Mouse (Mus musculus) limb, embryonic 15.5 days (tissue): ENCODE measurements around the gene Ankrd55. TPM values are rescaled to one million over a fixed set of nuclear protein-coding genes. Genes with fewer than 3 reads are reported as not detected.

Source experiments
- ATAC-seq: fragments of 200-750 bp; cut with Nextera tagmentation; 2 replicates; pipeline ENCODE4 v1.8.0; 2017; ENCODE audit warnings: low read depth, moderate TSS enrichment; ENCODE audit not compliant: insufficient number of reproducible peaks, low FRiP score, low TSS enrichment
- H3K27ac ChIP-seq: fragments of 300-500 bp; sonication (generic); 2 replicates; pipeline ENCODE4 v1.5.1; 2015; ENCODE audit warnings: moderate library complexity, mild to moderate bottlenecking, inconsistent platforms
- H3K27me3 ChIP-seq: fragments of 300-500 bp; sonication (generic); 2 replicates; pipeline ENCODE4 v1.6.1; 2015; ENCODE audit warnings: inconsistent platforms
- H3K36me3 ChIP-seq: fragments of 300-500 bp; sonication (generic); 2 replicates; pipeline ENCODE4 v1.6.1; 2015; ENCODE audit warnings: inconsistent platforms
- H3K4me1 ChIP-seq: fragments of 300-500 bp; sonication (generic); 2 replicates; pipeline ENCODE4 v1.6.1; 2015; ENCODE audit warnings: inconsistent platforms
- H3K4me2 ChIP-seq: fragments of 300-500 bp; sonication (generic); 2 replicates; pipeline ENCODE4 v1.6.1; 2015; ENCODE audit warnings: mild to moderate bottlenecking, inconsistent platforms
- H3K4me3 ChIP-seq: fragments of 300-500 bp; sonication (generic); 2 replicates; pipeline ENCODE4 v1.5.1; 2015; ENCODE audit warnings: mild to moderate bottlenecking, inconsistent platforms
- H3K9ac ChIP-seq: fragments of 300-500 bp; sonication (generic); 2 replicates; pipeline ENCODE4 v1.6.1; 2015; ENCODE audit warnings: inconsistent platforms
- H3K9me3 ChIP-seq: fragments of 300-500 bp; sonication (generic); 2 replicates; pipeline ENCODE4 v1.6.1; 2016; ENCODE audit warnings: inconsistent platforms
- WGBS: fragments of 180-500 bp; shearing (Covaris S2); methylation state at CpG from one replicate; pipeline ENCODE4 v1.1.7; 2015; 5-methylcytosine and 5-hydroxymethylcytosine counted together
- polyA plus RNA-seq: library from polyadenylated mRNA; unstranded; fragments of >200 nt; fragmentation: Nextera tagmentation; extraction: Ambion mirVana; gene quantifications from 2 replicates; pipeline ENCODE4 v1.2.1, GENCODE M21; 2015

Gene Ankrd55
- polyA plus RNA-seq, 1 experiment from 2014 or later: 1.00 TPM

- Histone ChIP-seq H3K36me3 (no peaks in the 10 kb centered on the region), H3K27me3 (no peaks in the 10 kb centered on the region), H3K4me1 (no peaks in the 10 kb centered on the region), H3K27ac (no peak overlapping the region), H3K9me3 (no peaks in the 10 kb centered on the region), H3K4me2 (no peak overlapping the region), H3K9ac (no peak overlapping the region), H3K4me3 (no peak overlapping the region)
- ATAC-seq: no peak
- 27% methylated on average over 5 of the region's 5 CpGs for WGBS
Measured at GRCm38 (mm10) chr13:112271901-112272537, 16.2 kb upstream of the Ankrd55 start.

GRCm38 (mm10) chr13:112274636-112275035 is 13.6 kb upstream of the Ankrd55 start:
- Histone ChIP-seq H3K27me3 (no peaks in the 10 kb centered on the region), H3K9ac (no peak overlapping the region), H3K4me3 (no peak overlapping the region), H3K4me2 (no peak overlapping the region), H3K27ac (no peak overlapping the region), H3K9me3 (no peaks in the 10 kb centered on the region), H3K36me3 (no peaks in the 10 kb centered on the region), H3K4me1 (no peaks in the 10 kb centered on the region)
- no peak for ATAC-seq
- 79% methylated on average over 3 of the region's 3 CpGs for WGBS

- no peak for ATAC-seq
- Histone ChIP-seq H3K9ac (no peak overlapping the region), H3K4me3 (no peak overlapping the region), H3K9me3 (no peaks in the 10 kb centered on the region), H3K36me3 (no peaks in the 10 kb centered on the region), H3K27me3 (no peaks in the 10 kb centered on the region), H3K27ac (no peak overlapping the region), H3K4me2 (no peak overlapping the region), H3K4me1 (no peaks in the 10 kb centered on the region)
- 77% methylated on average over 8 of the region's 8 CpGs for WGBS
Measured at GRCm38 (mm10) chr13:112275951-112276350, 12.3 kb upstream of the Ankrd55 start.

DNA sequence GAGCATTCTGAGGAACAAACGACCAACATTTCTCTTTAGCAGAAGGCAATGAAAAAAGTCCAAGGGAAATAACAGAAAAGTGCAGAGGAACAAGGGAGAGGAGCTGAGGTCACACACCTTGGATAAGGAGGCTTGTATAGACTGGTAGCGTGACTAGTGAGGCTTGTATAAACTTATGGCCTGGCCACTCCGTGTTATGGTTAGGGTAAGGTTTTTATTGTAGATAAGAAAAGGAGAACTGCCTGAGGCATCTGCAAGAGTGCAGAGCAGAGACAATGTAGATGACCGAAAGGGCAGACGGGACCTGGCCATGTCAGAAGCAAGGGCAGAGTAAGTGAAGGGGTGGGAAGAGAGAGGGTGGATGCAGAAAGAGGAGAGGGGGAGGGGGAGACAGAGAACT is 10.7 kb upstream of the Ankrd55 start:
- no peaks in the 10 kb centered on the region for H3K27me3 ChIP-seq
- no peaks in the 10 kb centered on the region for H3K36me3 ChIP-seq
- H3K9ac ChIP-seq: no peak overlapping the region
- H3K9me3 ChIP-seq: no peaks in the 10 kb centered on the region
- 63% methylated on average over 5 of the region's 5 CpGs for WGBS
- no peak overlapping the region for H3K4me2 ChIP-seq
- ATAC-seq: no peak
- no peak overlapping the region for H3K4me3 ChIP-seq
- H3K4me1 ChIP-seq: no peaks in the 10 kb centered on the region
- H3K27ac ChIP-seq: no peak overlapping the region

DNA sequence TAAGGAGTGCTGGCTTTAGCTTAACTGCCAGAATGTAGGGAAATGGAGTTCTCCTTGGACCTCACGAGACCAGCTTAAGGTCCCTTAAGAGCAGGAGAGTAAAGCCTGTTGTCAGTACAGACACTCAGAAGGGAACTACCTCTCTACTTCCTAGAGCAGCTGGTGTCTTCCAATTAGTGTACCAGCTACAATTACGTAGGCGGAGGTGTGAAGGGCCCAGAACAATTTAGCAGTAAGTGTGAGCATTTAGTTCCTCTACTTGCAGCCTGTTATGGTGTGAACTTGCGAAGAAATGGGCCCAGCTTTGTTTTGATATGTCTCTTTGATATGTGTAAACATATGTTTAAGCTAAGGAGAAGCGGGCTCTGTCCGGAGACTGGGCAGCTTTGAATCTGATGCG is 10.0 kb upstream of the Ankrd55 start:
- no peak overlapping the region for H3K4me3 ChIP-seq
- H3K27me3 ChIP-seq: no peaks in the 10 kb centered on the region
- H3K9me3 ChIP-seq: no peaks in the 10 kb centered on the region
- H3K4me2 ChIP-seq: no peak overlapping the region
- H3K9ac ChIP-seq: no peak overlapping the region
- H3K27ac ChIP-seq: no peak overlapping the region
- 0 out of 2 replicates have a peak, but pooled peaks have one; percentile 19 for ATAC-seq
- no peaks in the 10 kb centered on the region for H3K36me3 ChIP-seq
- H3K4me1 ChIP-seq: no peaks in the 10 kb centered on the region
- 60% methylated on average over 7 of the region's 7 CpGs for WGBS

DNA sequence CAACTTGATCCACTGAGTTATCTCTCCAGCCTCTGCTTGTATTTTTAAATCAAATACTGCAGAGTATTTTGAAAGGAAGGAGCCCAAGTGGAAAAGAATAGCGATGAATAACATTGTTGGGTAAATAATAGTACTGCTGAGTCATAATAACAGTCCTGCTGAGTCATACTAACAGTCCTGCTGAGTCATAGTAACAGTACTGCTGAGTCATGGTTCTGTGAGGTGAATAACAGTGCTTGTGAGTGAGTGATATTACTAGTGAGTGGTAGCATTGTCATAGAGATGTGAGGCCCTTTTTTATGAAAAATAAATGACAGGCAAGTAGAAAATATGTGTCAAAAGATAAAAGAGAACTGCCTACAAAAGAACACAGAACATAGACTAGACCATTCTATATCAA is 1.1 kb upstream of the Ankrd55 start:
- Histone ChIP-seq H3K9ac (no peak overlapping the region), H3K4me2 (no peak overlapping the region), H3K27ac (no peak overlapping the region), H3K27me3 (no peaks in the 10 kb centered on the region), H3K36me3 (no peaks in the 10 kb centered on the region), H3K4me1 (peaks cover 13% of the 10 kb centered on the region), H3K4me3 (no peak overlapping the region), H3K9me3 (no peaks in the 10 kb centered on the region)
- WGBS: 92% methylated on average over 1 of the region's 1 CpGs
- ATAC-seq: no peak

GRCm38 (mm10) chr13:112287571-112288224 is 553 bp upstream of the Ankrd55 start:
- peak overlapping the region; percentile 25; the same call in 1 of the 2 replicates for H3K4me3 ChIP-seq
- ATAC-seq: no peak
- no peaks in the 10 kb centered on the region for H3K36me3 ChIP-seq
- H3K27me3 ChIP-seq: no peaks in the 10 kb centered on the region
- H3K4me1 ChIP-seq: peaks cover 13% of the 10 kb centered on the region
- H3K27ac ChIP-seq: 0 out of 2 replicates have a peak overlapping the region, but pooled peaks have one; percentile 59
- H3K9ac ChIP-seq: no peak overlapping the region
- H3K9me3 ChIP-seq: no peaks in the 10 kb centered on the region
- H3K4me2 ChIP-seq: peak overlapping the region; percentile 47
- WGBS: 57% methylated on average over 6 of the region's 6 CpGs

DNA sequence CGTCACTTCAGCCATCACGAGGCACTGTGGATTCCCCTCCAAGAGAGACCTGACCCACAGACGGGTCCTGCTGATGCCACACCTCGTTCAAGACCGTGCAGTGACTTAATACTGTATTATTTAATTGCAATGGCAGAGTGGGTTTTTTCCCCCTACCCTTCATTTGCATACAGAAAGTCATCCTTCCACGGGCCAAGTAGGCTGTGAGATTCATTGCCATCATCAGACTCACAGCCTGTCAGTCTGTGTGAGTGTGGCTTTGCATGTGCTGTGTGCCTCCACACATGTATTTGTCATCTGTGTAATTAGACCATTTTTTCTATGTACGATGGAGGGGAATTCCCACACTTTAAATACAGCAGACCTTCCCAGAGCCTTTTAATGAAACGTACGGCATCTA is 1.1 kb downstream of the Ankrd55 start:
- 50% methylated on average over 9 of the region's 9 CpGs for WGBS
- Histone ChIP-seq H3K27me3 (no peaks in the 10 kb centered on the region), H3K9me3 (no peaks in the 10 kb centered on the region), H3K4me3 (no peak overlapping the region), H3K4me1 (peaks cover 13% of the 10 kb centered on the region), H3K4me2 (no peak overlapping the region), H3K36me3 (no peaks in the 10 kb centered on the region), H3K27ac (no peak overlapping the region), H3K9ac (no peak overlapping the region)
- no peak for ATAC-seq

DNA sequence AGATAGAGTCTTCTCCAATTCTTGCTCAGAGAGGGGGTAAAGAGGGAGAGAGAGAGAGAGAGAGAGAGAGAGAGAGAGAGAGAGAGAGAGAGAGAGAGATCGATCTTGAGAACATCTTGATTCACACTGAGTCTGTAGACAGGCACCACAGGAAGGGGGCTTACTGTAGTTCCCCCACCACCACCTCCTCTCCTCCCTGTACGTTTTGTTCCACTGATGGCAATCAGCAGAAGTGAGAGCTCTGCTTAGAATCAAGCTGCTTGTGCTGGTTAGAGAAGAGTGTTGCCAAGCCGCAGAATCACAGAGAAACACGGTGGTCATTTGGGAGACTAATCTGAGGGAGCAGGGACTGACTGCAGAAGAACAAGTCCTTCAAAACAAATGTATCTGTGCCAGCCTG is 1.7 kb downstream of the Ankrd55 start:
- H3K27ac ChIP-seq: no peak overlapping the region
- no peaks in the 10 kb centered on the region for H3K27me3 ChIP-seq
- 62% methylated on average over 4 of the region's 4 CpGs for WGBS
- H3K36me3 ChIP-seq: no peaks in the 10 kb centered on the region
- no peak for ATAC-seq
- no peak overlapping the region for H3K4me2 ChIP-seq
- no peak overlapping the region for H3K9ac ChIP-seq
- no peak overlapping the region for H3K4me3 ChIP-seq
- peaks cover 13% of the 10 kb centered on the region for H3K4me1 ChIP-seq
- H3K9me3 ChIP-seq: no peaks in the 10 kb centered on the region

GRCm38 (mm10) chr13:112292489-112292888 is 4.2 kb downstream of the Ankrd55 start:
- H3K27me3 ChIP-seq: no peaks in the 10 kb centered on the region
- H3K27ac ChIP-seq: no peak overlapping the region
- ATAC-seq: no peak
- WGBS: 48% methylated on average over 4 of the region's 4 CpGs
- no peaks in the 10 kb centered on the region for H3K9me3 ChIP-seq
- no peak overlapping the region for H3K4me2 ChIP-seq
- H3K9ac ChIP-seq: no peak overlapping the region
- no peak overlapping the region for H3K4me3 ChIP-seq
- H3K36me3 ChIP-seq: no peaks in the 10 kb centered on the region
- H3K4me1 ChIP-seq: peaks cover 13% of the 10 kb centered on the region

- no peak overlapping the region for H3K4me3 ChIP-seq
- ATAC-seq: no peak
Measured at GRCm38 (mm10) chr13:112293092-112293491, 4.8 kb downstream of the Ankrd55 start.

DNA sequence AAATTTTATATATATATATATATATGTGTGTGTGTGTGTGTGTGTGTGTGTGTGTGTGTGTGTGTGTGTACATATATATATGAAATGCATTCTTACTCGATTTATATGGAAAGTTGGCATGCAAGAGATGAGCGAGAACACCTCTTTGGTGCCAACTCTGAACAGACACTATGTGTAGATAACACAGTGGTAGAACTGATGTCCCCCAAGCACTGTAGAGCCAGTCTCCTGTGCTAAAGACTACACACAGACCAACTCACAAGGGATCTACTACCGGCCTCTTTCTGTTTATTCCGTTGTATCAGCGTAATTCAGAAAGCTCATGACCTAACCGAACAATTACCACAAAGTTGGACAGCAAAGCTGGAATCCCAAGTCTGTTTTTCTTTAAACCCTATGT is 6.2 kb downstream of the Ankrd55 start:
- no peak for ATAC-seq
- Histone ChIP-seq H3K27ac (no peak overlapping the region), H3K9ac (no peak overlapping the region), H3K4me3 (no peak overlapping the region), H3K36me3 (no peaks in the 10 kb centered on the region), H3K9me3 (no peaks in the 10 kb centered on the region), H3K27me3 (no peaks in the 10 kb centered on the region), H3K4me1 (0 out of 2 replicates have a peak, but pooled peaks cover under 1% of the 10 kb centered on the region), H3K4me2 (no peak overlapping the region)
- 76% methylated on average over 6 of the region's 6 CpGs for WGBS

More at GRCm38 (mm10) chr13:112293092-112293491, 4.8 kb downstream of the Ankrd55 start:
- H3K27me3 ChIP-seq: no peaks in the 10 kb centered on the region
- H3K4me1 ChIP-seq: peaks cover 11% of the 10 kb centered on the region
- no peak overlapping the region for H3K27ac ChIP-seq
- H3K9me3 ChIP-seq: no peaks in the 10 kb centered on the region
- H3K36me3 ChIP-seq: no peaks in the 10 kb centered on the region
- WGBS: 97% methylated on average over 6 of the region's 6 CpGs
- no peak overlapping the region for H3K4me2 ChIP-seq
- no peak overlapping the region for H3K9ac ChIP-seq
